Mouse (Mus musculus) midbrain, embryonic 11.5 days (tissue): Measurements from ENCODE around the gene Prr7. TPM values are rescaled to one million over a fixed set of nuclear protein-coding genes. Genes with fewer than 3 reads are reported as not detected.
A peak's percentile ranks its signal among the peaks of the same experiment; 100 is the strongest.

Source experiments
- ATAC-seq: fragments of 200-750 bp; cut with Nextera tagmentation; 2 replicates; pipeline ENCODE4 v1.8.0; 2017; ENCODE audit warnings: moderate TSS enrichment, moderate library complexity; ENCODE audit not compliant: low FRiP score
- DNase-seq: peaks from one replicate; pipeline ENCODE4 v3.0.0; 2015; ENCODE audit warnings: low spot score; ENCODE audit errors: missing footprints
- H3K27ac ChIP-seq: fragments of 300-500 bp; sonication (generic); 2 replicates; pipeline ENCODE4 v1.5.1; 2014; ENCODE audit warnings: low read depth, low read length
- H3K27me3 ChIP-seq: fragments of 300-500 bp; sonication (generic); 2 replicates; pipeline ENCODE4 v1.6.1; 2014; ENCODE audit warnings: mild to moderate bottlenecking, low read length, moderate library complexity, mixed read lengths; ENCODE audit not compliant: control insufficient read depth, insufficient read depth
- H3K36me3 ChIP-seq: fragments of 300-500 bp; sonication (generic); 2 replicates; pipeline ENCODE4 v1.6.1; 2014; ENCODE audit warnings: mild to moderate bottlenecking, low read length, moderate library complexity, mixed read lengths; ENCODE audit not compliant: control insufficient read depth, insufficient read depth
- H3K4me1 ChIP-seq: fragments of 300-500 bp; sonication (generic); 2 replicates; pipeline ENCODE4 v1.6.1; 2014; ENCODE audit warnings: low read length; ENCODE audit not compliant: control insufficient read depth, insufficient read depth
- H3K4me2 ChIP-seq: fragments of 300-500 bp; sonication (generic); 2 replicates; pipeline ENCODE4 v1.6.1; 2014; ENCODE audit warnings: mild to moderate bottlenecking, moderate library complexity
- H3K4me3 ChIP-seq: fragments of 300-500 bp; sonication (generic); 2 replicates; pipeline ENCODE4 v1.5.1; 2014; ENCODE audit warnings: low read depth, low read length
- H3K9ac ChIP-seq: fragments of 300-500 bp; sonication (generic); 2 replicates; pipeline ENCODE4 v1.6.1; 2014; ENCODE audit warnings: low read length
- H3K9me3 ChIP-seq: fragments of 300-500 bp; sonication (generic); 2 replicates; pipeline ENCODE4 v1.6.1; 2016; ENCODE audit warnings: low read length; ENCODE audit not compliant: control insufficient read depth
- WGBS: fragments of 180-500 bp; shearing (Covaris S2); extraction: QIAGEN DNeasy Blood & Tissue Kit; methylation state at CpG from one replicate; pipeline ENCODE4 v1.1.7; 2014; 5-methylcytosine and 5-hydroxymethylcytosine counted together
- polyA plus RNA-seq: library from polyadenylated mRNA; unstranded; fragments of >200 nt; fragmentation: Nextera tagmentation; extraction: Ambion mirVana; gene quantifications from 2 replicates; pipeline ENCODE4 v1.2.1, GENCODE M21; 2014

Prr7 gene
- polyA plus RNA-seq, 1 experiment from 2014 or later = 3.0 TPM

DNA sequence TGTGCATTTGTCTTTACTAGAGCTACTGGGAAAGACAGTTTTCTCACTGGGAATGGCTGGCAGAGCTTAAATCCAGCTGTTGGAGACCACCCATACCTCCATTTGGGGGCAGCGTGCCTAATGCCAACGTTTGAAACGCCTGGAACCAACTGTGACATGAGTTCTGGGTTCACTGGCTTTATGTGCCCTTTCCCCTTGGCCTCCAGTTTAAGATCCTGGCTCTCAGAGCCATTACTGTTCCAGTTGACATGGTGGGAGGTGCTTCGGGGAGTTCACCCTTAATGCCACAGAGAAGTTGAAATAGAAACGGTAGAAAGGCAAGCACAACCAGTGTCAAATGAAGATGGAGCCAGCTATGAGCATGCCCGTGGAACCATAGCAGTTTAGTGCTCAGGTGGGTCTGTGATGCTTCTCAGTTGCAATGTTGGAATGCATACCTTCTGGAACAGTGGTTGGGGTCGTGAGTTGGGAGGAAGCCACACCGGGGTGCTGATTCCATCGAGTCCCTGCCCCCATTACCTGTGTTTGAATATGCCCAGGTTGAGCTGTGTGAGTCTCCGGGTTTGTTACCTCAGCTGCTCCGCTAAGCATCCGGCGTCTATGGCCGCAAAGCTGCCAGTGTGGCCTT lies 554 bp upstream of the Prr7 start:
- Histone ChIP-seq H3K9me3 (no peaks in the 10 kb centered on the region), H3K27ac (peak overlapping the region; percentile 97), H3K4me1 (peaks cover 26% of the 10 kb centered on the region), H3K27me3 (no peaks in the 10 kb centered on the region), H3K4me2 (peak overlapping the region; percentile 54), H3K4me3 (peak overlapping the region; percentile 53), H3K9ac (peak overlapping the region; percentile 87), H3K36me3 (peaks cover 13% of the 10 kb centered on the region; the same call in 1 of the 2 replicates)
- 7% methylated on average over 14 of the region's 14 CpGs for WGBS
- DNase-seq = peak; percentile 86
- ATAC-seq = no peak; the same call in 1 of the 2 replicates

DNA sequence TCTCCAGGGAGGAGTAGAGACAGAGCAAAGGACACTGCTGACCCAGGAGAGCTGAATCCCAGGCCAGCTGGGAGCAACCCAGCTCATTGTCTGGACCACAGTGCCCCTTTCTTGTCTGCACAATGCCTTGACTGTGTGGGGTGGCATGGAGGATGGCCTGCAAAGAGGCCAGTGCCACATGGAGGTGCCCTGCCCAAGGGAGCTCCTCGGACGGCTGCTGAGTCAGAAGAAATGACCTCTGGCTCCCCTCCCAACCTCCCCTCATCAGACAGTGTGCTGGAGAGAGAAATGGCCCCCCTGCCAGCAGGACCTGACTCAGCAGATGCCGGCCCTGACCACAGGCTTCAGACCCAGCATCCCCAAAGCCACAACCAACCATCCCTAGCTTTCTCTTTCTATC lies 1.1 kb downstream of the Prr7 start:
- H3K9ac ChIP-seq = peak overlapping the region; percentile 87
- H3K4me1 ChIP-seq = peaks cover 36% of the 10 kb centered on the region
- peak overlapping the region; percentile 97 for H3K27ac ChIP-seq
- H3K4me2 ChIP-seq = peak overlapping the region; percentile 54
- ATAC-seq = peak; percentile 47
- 0% methylated on average over 3 of the region's 3 CpGs for WGBS
- peak overlapping the region; percentile 53 for H3K4me3 ChIP-seq
- no peak for DNase-seq
- no peaks in the 10 kb centered on the region for H3K27me3 ChIP-seq
- H3K9me3 ChIP-seq = no peaks in the 10 kb centered on the region
- H3K36me3 ChIP-seq = peaks cover 3% of the 10 kb centered on the region; the same call in 1 of the 2 replicates

DNA sequence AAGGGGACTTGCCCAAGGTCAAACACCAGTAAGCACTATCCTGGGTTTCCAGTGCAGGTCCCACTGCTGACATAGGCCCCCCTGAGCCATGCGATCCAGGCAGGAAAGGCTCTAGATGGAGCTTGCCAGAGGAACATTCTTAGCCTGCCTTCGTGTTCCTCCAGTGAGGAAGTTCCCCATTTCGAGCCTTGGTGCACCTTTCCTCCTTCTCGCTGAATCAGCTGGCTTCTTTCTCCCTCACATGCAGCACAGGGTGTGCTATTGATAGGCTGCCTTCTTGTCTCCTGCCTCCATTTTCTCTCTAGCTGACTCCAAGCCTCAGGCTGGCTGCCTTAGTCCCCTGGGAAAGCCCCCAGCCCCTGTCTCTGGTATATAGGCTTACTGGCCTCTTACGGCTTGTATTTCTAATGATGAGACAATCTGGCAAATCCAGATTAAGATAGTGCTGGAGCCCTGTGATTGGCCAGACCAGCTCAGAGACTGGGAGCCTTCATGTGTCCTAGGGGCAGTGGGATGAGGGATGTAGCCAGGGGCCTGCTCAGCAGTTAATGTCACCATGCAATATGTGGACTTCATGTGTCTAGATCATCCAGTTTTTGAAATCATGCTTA lies 1.9 kb downstream of the Prr7 start:
- H3K36me3 ChIP-seq = peaks cover 2% of the 10 kb centered on the region; the same call in 1 of the 2 replicates
- no peak overlapping the region for H3K4me3 ChIP-seq
- no peaks in the 10 kb centered on the region for H3K27me3 ChIP-seq
- H3K4me2 ChIP-seq = peak overlapping the region; percentile 54
- H3K9ac ChIP-seq = peak overlapping the region; percentile 87
- no peaks in the 10 kb centered on the region for H3K9me3 ChIP-seq
- peak; percentile 87 for DNase-seq
- WGBS = 66% methylated on average over 5 of the region's 5 CpGs
- H3K27ac ChIP-seq = peak overlapping the region; percentile 97
- ATAC-seq = no peak
- peaks cover 43% of the 10 kb centered on the region for H3K4me1 ChIP-seq

DNA sequence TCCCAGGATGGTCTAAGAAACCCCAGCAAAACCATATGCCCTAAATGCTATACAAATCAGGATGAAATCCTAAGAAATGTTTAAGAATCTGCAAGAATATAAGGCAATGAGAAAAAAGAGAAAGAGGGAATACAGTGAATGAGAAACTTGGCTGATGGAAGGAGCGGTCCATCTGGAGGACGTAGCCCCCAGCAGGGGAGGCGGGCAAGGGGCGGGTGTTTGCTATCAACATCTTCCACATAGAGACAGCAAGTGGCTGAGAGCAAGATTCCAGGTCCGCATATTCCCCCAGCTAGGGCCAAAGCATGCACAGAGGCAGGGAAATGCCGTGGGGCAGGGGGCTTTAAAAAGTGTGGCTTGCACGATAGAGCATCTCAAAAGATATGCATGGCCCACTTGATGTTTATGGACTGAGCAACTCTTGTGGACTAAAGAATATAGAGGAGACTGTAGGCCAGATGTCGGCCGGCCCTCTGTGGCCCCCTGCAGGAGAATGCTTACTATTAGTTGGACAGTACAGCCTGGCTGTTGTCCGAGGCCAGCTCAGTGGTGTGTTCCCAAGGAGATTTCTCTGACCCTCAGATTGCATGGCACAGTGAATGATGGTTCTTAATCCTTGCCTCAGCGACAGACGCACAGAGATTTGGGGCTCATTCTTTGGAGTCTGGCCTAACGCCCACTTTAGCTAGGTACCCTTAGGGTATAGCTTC lies 4.9 kb downstream of the Prr7 start:
- Histone ChIP-seq H3K27me3 (no peaks in the 10 kb centered on the region), H3K27ac (peak overlapping the region; percentile 4; the same call in 1 of the 2 replicates), H3K4me3 (no peak overlapping the region), H3K9ac (no peak overlapping the region), H3K9me3 (no peaks in the 10 kb centered on the region), H3K4me1 (peaks cover 65% of the 10 kb centered on the region), H3K36me3 (peaks cover 1% of the 10 kb centered on the region; the same call in 1 of the 2 replicates), H3K4me2 (no peak overlapping the region)
- 36% methylated on average over 13 of the region's 13 CpGs for WGBS
- DNase-seq (peak; percentile 91), ATAC-seq (no peak)

DNA sequence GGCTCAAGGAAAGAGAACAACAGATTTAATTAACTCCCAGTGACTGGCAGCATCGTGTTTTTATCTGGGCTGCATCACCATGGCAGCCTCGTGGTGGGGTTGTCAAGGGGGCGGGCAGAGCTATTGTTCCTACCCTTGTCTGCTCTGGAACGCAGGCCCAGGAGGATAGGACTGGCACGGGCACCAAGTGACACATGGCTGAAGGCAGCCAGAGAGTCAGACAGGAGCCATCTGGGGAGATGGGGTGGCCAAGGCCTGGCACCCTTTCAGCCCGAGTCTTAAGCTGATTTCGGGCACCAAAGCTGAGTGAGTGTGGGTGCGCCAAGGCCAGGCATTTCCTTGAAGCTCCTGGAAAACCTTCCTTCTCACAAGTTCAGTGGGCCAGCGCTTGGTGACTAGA lies 6.3 kb downstream of the Prr7 start:
- no peaks in the 10 kb centered on the region for H3K27me3 ChIP-seq
- H3K36me3 ChIP-seq = peaks cover 11% of the 10 kb centered on the region; the same call in 1 of the 2 replicates
- peak overlapping the region; percentile 100; the same call in 1 of the 2 replicates for H3K4me2 ChIP-seq
- peak overlapping the region; percentile 71; the same call in 1 of the 2 replicates for H3K9ac ChIP-seq
- H3K27ac ChIP-seq = peak overlapping the region; percentile 20; the same call in 1 of the 2 replicates
- H3K4me3 ChIP-seq = no peak overlapping the region
- 40% methylated on average over 9 of the region's 9 CpGs for WGBS
- ATAC-seq (no peak), DNase-seq (peak; percentile 89)
- H3K4me1 ChIP-seq = peaks cover 71% of the 10 kb centered on the region
- no peaks in the 10 kb centered on the region for H3K9me3 ChIP-seq

DNA sequence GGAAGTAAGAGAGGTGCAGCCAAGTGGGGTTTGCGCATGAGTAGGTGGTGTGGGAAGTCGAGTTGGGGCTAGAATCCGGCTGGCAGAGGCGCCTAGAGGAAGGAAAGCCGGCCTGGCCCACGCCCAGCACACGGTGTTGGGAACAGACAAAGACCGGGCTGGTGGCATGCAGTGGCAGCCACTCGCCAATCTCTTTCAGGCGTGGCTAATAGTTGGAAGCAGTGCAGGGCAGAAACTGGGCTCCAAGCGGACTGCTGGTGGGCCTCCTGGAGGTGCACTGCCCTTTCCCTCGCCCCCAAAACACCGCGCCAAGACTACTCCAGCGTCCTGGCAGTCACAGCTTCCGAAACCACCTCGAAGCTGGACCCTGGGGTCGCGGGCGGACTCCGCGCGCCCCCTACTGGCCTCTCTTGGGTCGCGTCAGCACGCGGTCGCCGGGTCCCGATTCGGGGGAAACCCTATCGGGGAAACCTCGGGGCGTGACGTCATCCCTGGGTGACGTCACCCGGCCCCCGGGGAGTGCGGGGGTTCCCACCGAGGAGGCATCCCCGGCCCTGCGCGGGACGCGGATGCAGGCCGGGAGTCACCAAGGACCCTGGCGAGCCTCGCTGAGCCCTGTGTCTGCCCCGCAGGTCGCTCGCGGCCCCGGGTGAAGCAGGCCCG lies 7.2 kb downstream of the Prr7 start:
- H3K4me3 ChIP-seq = peak overlapping the region; percentile 52
- peaks cover 71% of the 10 kb centered on the region for H3K4me1 ChIP-seq
- peak; percentile 100 for DNase-seq

DNA sequence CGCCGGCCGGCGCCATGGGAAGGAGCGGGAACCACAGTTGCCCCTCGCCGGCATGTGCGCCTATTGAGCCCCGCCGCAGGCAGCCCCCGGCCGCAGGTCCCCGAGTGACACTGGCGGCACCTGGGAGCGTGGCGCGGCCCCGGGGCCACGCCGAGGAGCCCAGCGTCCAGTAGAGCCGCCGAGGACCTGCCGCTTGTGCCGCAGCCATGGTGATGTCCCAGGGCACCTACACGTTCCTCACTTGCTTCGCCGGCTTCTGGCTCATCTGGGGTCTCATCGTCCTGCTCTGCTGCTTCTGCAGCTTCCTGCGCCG lies 7.7 kb downstream of the Prr7 start:
- peaks cover 20% of the 10 kb centered on the region for H3K36me3 ChIP-seq
- H3K9ac ChIP-seq = peak overlapping the region; percentile 79
- 1% methylated on average over 31 of the region's 31 CpGs for WGBS
- peak overlapping the region; percentile 100 for H3K4me2 ChIP-seq
- DNase-seq (no peak), ATAC-seq (peak; percentile 47)
- H3K27ac ChIP-seq = peak overlapping the region; percentile 82
- H3K4me1 ChIP-seq = peaks cover 68% of the 10 kb centered on the region
- H3K27me3 ChIP-seq = no peaks in the 10 kb centered on the region
- H3K4me3 ChIP-seq = peak overlapping the region; percentile 52
- H3K9me3 ChIP-seq = no peaks in the 10 kb centered on the region

More for the DNA sequence above, 7.2 kb downstream of the Prr7 start:
- peak overlapping the region; percentile 79 for H3K9ac ChIP-seq
- H3K9me3 ChIP-seq = no peaks in the 10 kb centered on the region
- ATAC-seq = peak; percentile 76
- H3K36me3 ChIP-seq = peaks cover 18% of the 10 kb centered on the region
- 2% methylated on average over 54 of the region's 54 CpGs for WGBS
- no peaks in the 10 kb centered on the region for H3K27me3 ChIP-seq
- peak overlapping the region; percentile 82; the same call in 1 of the 2 replicates for H3K27ac ChIP-seq
- peak overlapping the region; percentile 100 for H3K4me2 ChIP-seq

DNA sequence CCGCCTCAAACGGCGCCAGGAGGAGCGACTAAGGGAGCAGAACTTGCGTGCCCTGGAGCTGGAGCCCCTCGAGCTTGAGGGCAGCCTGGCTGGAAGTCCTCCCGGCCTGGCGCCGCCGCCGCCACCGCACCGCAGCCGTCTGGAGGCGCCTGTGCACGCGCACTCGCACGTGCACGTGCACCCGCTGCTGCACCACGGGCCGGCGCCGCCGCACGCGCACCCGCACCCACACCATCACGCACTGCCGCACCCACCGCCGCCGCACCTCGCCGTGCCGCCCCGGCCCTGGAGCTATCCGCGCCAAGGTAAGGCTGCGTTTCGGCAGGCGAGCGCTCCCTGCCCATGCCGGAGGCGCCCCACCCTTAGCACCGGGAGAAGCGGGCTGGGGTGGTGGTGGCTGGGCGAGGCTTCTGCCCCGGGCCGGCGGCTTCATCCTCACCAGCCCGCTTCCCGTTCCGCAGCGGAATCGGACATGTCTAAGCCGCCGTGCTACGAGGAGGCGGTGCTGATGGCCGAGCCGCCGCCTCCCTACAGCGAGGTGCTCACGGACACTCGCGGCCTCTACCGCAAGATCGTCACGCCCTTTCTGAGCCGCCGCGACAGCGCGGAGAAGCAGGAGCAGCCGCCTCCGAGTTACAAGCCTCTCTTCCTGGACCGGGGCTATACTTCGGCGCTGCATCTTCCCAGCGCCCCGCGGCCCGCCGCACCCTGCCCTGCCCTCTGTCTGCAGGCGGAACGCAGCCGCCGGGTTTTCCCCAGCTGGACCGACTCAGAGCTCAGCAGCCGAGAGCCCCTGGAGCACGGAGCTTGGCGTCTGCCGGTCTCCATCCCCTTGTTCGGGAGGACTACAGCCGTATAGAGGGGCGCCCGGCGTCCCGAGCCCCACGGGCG lies 8.3 kb downstream of the Prr7 start:
- ATAC-seq = peak; percentile 33
- Histone ChIP-seq H3K27ac (peak overlapping the region; percentile 82), H3K4me2 (peak overlapping the region; percentile 100), H3K36me3 (peaks cover 24% of the 10 kb centered on the region), H3K9me3 (no peaks in the 10 kb centered on the region), H3K27me3 (no peaks in the 10 kb centered on the region), H3K4me1 (peaks cover 68% of the 10 kb centered on the region), H3K9ac (peak overlapping the region; percentile 79), H3K4me3 (peak overlapping the region; percentile 52)
- peak; percentile 97 for DNase-seq
- WGBS = under 1% methylated on average over 79 of the region's 103 CpGs
